Mouse (Mus musculus) MEL-GATA-1-ER (cell line): Measurements from ENCODE around the gene Ccdc73.
"Not testable (repeated sequence)": the region's sequence is repeated elsewhere in the genome, so short reads cannot be mapped to it uniquely, and the experiment has no call there.

Experiments
- DNase-seq: peaks from one replicate; pipeline ENCODE4 v3.0.0-alpha.2; 2012; ENCODE audit warnings: low read depth; ENCODE audit errors: extremely low read depth

The Ccdc73 gene

DNA sequence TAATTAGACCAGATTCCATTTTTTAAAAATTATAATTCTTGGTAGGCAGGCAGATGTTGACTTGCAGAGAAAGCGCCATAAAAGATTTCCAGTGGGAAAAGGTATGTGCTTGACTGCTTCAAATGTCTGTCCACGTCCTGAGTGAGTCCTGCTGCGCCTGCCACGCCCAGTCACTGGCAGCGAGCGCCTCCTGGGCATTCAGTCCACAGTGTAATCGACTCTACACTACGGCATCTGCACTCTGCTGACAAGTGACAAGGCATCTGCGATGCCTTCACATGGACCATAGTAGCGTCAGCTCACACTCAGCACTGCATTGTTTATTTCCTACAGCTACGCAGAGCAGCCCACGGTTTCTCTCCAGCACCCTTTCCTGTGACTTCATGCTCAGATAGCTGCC is 158.0 kb downstream of the Ccdc73 start:
- not testable (repeated sequence) for DNase-seq

DNA sequence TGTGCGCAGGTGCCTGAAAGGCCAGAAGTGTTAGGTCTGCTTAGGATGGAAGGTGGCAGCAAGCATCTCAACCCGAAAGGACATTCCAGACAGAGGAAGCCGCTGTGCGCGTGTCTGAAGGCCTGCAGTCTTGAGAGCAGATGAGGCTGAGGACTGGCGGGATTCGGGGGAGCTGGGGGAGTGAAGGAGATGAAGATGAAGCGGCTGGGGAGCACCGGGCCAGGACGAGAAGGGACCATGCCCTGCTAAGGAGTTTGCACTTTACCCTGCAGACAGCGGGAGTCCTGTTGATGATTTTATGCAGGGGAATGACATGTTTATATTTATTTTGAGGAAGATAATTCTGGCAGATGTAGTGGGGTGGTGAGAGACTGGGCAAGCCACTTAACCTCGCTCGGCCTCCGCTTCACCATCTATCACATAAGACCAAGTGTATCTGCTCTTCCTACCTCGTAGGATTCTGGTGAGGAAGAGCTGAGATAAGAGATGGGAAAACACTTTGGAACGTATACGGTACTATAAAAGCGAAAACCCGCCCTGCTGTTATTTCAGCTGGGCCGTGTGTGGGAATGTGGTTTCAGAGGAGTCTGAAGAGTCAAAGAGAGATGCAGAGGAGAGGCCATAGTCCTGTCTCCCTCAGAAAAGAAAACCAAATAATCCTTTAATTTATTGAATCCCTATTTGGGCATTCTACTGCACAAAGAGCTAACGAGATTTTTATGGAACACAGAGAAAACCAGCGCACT is 159.5 kb downstream of the Ccdc73 start:
- no peak for DNase-seq

DNA sequence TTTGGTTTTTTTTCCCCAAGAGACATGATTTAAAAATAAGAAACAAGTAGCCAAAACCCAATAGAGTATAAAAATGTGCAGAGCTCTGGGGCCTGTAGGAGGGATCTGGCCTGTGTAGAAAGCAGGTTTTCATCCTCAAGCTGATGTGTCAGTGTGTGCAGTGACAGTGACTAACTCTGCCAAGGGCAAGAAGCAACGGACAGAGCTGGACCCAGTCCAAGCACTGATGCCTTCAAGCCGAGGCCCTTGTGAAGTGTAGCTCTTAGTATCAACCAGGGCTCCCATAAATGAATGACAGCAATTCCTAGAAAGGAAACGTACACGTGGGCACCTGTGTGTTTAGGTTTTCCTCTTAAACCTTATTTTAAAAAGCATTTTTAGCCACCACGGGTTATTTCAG is 161.2 kb downstream of the Ccdc73 start:
- DNase-seq = no peak

GRCm38 (mm10) chr2:105030505-105030904 is 162.9 kb downstream of the Ccdc73 start:
- DNase-seq = no peak

- no peak for DNase-seq
Measured at GRCm38 (mm10) chr2:105034084-105034483, 166.5 kb downstream of the Ccdc73 start.

GRCm38 (mm10) chr2:105035985-105036384 is 168.4 kb downstream of the Ccdc73 start:
- DNase-seq = no peak

DNA sequence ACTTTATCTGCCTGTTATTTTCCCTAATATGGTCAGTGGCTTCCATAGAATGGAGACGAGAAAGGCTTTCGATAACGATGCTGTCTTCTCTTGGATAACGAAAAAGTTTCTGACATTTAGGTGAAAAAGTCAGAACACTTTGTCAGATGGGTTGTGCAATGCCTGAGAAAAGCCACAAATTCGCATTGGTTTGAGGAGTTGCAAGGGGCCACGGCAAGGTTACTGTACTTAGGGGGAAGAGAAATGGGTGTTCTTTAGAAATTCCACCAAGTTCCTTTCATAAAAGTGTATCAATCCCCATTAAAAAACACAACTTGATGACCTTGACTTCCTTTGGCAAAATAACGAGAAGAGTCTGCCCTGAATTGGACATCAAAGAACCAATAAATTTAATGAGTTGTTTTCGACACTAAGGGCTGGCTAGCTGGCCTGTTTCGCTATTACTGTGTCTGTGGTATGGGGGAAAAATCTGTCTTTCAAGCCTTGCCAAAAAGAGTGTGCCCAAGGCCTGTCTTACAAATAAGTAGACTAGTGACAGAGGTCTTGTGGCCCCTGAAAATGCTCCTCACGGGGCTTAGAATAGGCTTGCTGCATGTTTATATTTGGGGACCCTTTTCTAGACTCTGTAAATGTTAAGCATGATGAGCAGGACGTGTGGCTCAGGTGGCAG is 168.9 kb downstream of the Ccdc73 start:
- no peak for DNase-seq

- no peak for DNase-seq
Measured at GRCm38 (mm10) chr2:105037956-105038569, 170.5 kb downstream of the Ccdc73 start.

GRCm38 (mm10) chr2:105038879-105039278 is 171.3 kb downstream of the Ccdc73 start:
- DNase-seq = peak; percentile 12

DNA sequence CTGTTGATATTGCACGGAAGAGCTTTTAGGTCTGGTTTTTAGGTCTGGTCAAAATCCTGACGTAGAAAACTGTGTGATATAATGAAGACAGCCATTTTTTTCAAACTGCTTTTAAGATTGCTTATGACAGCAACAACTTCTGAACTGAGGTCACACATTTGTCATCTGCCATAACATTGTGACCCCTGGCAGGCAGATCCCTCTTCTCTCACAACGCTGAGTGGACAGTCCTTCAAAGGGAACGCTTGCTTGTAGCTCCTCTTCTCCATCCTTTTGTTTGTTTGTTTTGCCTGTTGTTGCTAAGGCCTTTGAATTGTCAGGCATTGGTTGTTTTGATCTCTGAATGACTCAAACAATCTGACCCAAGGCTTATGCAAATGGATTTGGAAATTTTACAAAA is 173.3 kb downstream of the Ccdc73 start:
- no peak for DNase-seq

DNA sequence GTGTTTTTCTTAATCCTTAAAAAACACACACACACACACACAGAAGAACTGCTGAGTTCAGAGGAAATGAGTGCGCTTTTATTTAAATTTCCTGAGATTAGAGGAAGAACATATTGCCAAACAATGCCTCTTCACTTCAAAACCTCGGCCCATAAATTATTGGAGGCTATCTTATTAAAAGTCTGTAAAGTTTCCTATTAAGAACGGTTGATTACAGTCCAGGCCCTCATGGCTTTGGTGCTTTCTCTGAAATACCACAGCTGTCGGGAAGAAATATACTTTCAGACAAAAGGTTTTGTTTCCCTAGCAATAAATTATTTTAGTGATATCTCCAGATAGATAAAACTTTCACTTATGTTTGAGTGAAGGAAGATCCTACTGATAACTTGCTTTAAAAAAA is 175.5 kb downstream of the Ccdc73 start:
- DNase-seq = no peak

DNA sequence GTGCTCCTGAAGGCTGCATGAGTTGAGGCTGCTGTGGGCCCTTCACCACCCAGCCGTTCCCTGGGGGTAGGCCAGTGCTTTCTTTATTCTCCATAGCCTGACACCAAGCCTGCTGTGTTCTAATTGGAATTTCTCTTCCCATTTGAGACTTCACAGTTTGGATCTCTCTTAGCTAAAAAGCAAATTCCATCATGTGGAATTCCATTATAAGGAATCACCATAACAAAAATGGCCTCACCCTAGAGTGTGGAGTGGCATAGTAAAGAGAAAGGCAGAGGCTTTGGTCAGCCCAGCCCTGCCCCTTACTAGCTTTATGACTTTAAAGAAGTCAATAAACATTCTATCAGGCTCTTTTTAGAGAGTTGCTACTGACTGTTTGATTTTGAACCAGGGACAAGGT is 180.7 kb downstream of the Ccdc73 start:
- no peak for DNase-seq

- DNase-seq = no peak
Measured at GRCm38 (mm10) chr2:105055529-105055928, 187.9 kb downstream of the Ccdc73 start.

DNA sequence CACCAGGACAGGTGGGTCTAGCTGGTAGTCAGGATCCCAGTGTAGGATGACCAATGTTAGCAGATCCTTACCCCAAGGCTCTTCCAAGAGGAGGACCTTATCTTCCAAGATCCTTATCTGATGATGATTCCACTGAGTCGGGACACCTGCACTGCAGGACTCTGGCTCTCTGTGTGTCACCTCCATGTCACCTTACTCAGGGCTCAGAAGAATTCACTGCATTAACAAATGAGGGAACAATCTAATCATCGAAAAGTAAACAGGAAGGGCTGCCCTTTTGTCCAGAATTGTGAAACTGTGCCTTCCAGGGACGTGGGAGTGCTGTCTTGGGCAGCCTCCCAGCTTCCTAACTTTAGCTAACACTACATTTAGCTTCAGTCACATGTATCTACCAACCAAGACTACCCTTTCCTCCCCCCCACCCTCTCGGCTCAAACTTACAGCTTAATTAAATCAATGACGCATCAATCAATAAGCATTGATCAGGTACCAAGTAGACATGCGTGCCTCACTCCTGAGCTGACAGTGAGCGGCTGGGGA is 191.0 kb downstream of the Ccdc73 start:
- no peak for DNase-seq

DNA sequence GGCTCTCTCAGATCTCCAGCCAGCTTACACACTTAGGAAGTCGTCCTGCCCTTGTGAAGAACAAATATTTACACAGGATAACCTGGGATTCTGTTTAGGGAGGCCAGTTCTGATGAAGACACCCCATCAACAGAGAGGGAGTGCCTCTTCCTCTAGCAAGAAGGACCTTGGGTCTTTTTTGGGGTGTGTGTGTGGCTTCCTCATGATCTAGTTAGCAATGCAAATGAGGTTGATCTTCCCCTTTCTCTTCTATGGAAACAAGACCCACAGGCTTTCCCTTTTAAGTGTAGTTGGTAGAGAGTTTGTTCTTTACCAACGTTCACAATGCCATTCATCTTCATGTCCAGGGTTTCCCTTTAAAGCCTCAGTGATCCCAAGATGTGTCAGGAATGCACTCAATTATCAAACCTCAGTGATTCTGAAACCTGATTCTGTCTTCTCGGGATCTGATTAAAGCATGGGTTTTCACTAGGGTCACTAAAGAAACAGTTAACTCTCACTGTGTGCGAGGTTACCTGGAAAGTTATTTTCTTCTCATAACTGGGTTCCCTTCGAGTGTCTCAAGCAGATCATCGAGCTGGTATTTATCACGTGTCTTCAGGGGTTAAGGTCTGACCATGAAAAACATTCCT is 195.3 kb downstream of the Ccdc73 start:
- DNase-seq = no peak
